Mouse (Mus musculus) embryonic fibroblast, embryonic 13.5 days (primary cell): ENCODE results near the gene Enox2.

Experiments used
- CTCF ChIP-seq: IDR thresholded peaks from 2 replicates; pipeline ENCODE4 v1.5.1; 2011; ENCODE audit warnings: mild to moderate bottlenecking, control low read depth, low read length, moderate library complexity, borderline replicate concordance; ENCODE audit not compliant: insufficient read depth
- POLR2A ChIP-seq: IDR thresholded peaks from 2 replicates; pipeline ENCODE4 v1.6.1; 2011; ENCODE audit warnings: low read depth, mild to moderate bottlenecking, control low read depth, low read length, moderate library complexity

DNA sequence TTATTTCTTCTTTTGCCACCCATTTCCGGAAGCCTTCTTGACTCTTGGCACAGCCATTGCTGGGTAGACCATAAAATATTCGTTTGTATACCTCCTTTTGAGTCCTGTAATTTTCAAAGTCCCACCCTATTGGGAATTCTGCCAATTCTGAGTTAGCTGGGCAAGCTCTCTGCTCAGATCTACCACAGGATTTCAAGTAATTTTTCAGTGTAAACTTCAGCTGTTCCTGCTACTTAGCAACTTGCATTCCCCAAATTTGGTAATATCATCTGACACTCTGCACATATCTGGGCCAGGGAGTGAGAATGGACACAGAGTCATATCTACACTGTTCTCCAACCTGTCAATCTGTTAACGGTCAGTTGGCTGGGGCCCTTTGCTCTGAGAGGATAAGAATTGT, 214.5 kb downstream of the Enox2 start:
- TF ChIP-seq CTCF (no peak), POLR2A (no peak)
